Mouse (Mus musculus) kidney, postnatal 36 days (tissue): ENCODE results near the gene Gm3043.
"Not testable (repeated sequence)": the region's sequence is repeated elsewhere in the genome, so short reads cannot be mapped to it uniquely, and the experiment has no call there.

Experiments
- DNase-seq, 2 experiments: peaks; one replicate each; pipeline ENCODE4 v3.0.0; 2021 to 2022; ENCODE audit warnings: mixed read lengths in 2 of 2

Gm3043 gene

GRCm38 (mm10) chr14:3688483-3688882 lies at the start of gene Gm3043:
Gene Gm3043 (plus strand): TSS chr14:3688783.
- not testable (repeated sequence) for DNase-seq

GRCm38 (mm10) chr14:3651730-3652129 lies 36.9 kb upstream of the Gm3043 start, which contains the start of gene Gm3020:
Gene Gm3020 (plus strand): TSS chr14:3652030.
- DNase-seq, result not testable (repeated sequence)
